Mouse (Mus musculus): ENCODE measurements around the gene Gm10228.

DNA sequence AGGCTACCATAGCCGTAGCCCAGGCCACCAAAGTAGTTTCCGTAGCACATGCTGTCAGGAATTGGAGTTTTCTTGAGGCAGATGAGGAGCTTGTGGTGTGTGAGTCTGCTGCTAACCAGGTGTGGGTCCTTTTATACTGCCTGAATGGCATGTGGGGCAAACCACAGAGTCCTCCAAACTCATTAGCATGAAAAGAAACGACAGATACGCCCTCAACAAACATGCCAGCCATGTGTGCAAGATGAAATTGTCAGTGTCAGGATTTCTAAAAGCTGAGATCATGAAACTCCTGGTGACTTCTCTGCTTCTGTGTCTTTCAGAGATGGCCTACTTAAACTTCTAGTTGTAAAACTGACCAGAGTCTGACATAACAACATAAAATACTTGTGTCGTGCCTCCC lies 30.6 kb downstream of the Gm10228 start, which contains the start of gene Krtap22-2:
- TF ChIP-seq CTCF (IDR thresholded peaks at IDR 0.05; ENCODE audit: low read depth) (no peak), EP300 (IDR thresholded peaks at IDR 0.05; ENCODE audit: low read depth) (no peak)
